Mouse (Mus musculus) small intestine, adult 2 months (tissue): ENCODE results near the gene Nubp2. TPM values are rescaled to one million over a fixed set of nuclear protein-coding genes. Genes with fewer than 3 reads are reported as not detected.
A peak's percentile ranks its signal among the peaks of the same experiment; 100 is the strongest.

ENCODE experiments used
- H3K27ac ChIP-seq: fragments of 200-500 bp; 2 replicates; pipeline ENCODE4 v1.5.1; 2012; ENCODE audit warnings: low read depth, low read length, control low read depth, inconsistent platforms; ENCODE audit not compliant: insufficient read depth
- H3K27me3 ChIP-seq: fragments of 200-500 bp; 2 replicates; pipeline ENCODE4 v1.6.1; 2012; ENCODE audit warnings: mild to moderate bottlenecking, moderate library complexity, low read length, inconsistent platforms; ENCODE audit not compliant: control insufficient read depth, insufficient read depth
- H3K36me3 ChIP-seq: fragments of 200-500 bp; 2 replicates; pipeline ENCODE4 v1.6.1; 2012; ENCODE audit warnings: mild to moderate bottlenecking, low read length, control low read depth, inconsistent platforms; ENCODE audit not compliant: control insufficient read depth, insufficient read depth
- H3K4me1 ChIP-seq: fragments of 200-500 bp; 2 replicates; pipeline ENCODE4 v1.6.1; 2012; ENCODE audit warnings: low read length, inconsistent platforms, mixed read lengths; ENCODE audit not compliant: control insufficient read depth, insufficient read depth, insufficient read length
- H3K4me3 ChIP-seq: fragments of 200-500 bp; 2 replicates; pipeline ENCODE4 v1.5.1; 2012; ENCODE audit warnings: low read depth, mild to moderate bottlenecking, control low read depth, inconsistent platforms, low read length, moderate library complexity
- CTCF ChIP-seq: fragments of 200-500 bp; IDR thresholded peaks from 2 replicates; pipeline ENCODE4 v1.5.1; 2012; ENCODE audit warnings: low read depth, mild to moderate bottlenecking, control low read depth, inconsistent platforms, low read length, moderate library complexity, mixed read lengths; ENCODE audit not compliant: insufficient replicate concordance, insufficient read length; ENCODE audit errors: extremely low read depth
- POLR2A ChIP-seq: fragments of 200-500 bp; IDR thresholded peaks from 2 replicates; pipeline ENCODE4 v1.6.1; 2012; ENCODE audit warnings: low read depth, mild to moderate bottlenecking, control low read depth, inconsistent platforms, low read length, moderate library complexity
- WGBS: fragments of 180-500 bp; shearing (Covaris S2); methylation state at CpG from one replicate; pipeline ENCODE4 v1.1.7; 2018; 5-methylcytosine and 5-hydroxymethylcytosine counted together
- polyA plus RNA-seq: library from polyadenylated mRNA; depleted of rRNA; stranded (reverse); fragments of >200 nt; gene quantifications from 2 replicates; pipeline ENCODE4 v1.2.3, GENCODE M21; 2012

Nubp2 gene
- polyA plus RNA-seq, 1 experiment = 39.9 TPM

GRCm38 (mm10) chr17:24913984-24914383, 27.8 kb upstream of the Nubp2 start:
- no peak overlapping the region for H3K27ac ChIP-seq
- H3K27me3 ChIP-seq = no peaks in the 10 kb centered on the region
- no peaks in the 10 kb centered on the region for H3K4me1 ChIP-seq
- H3K4me3 ChIP-seq = no peak overlapping the region
- peaks cover 66% of the 10 kb centered on the region for H3K36me3 ChIP-seq
- TF ChIP-seq CTCF (no peak), POLR2A (no peak)

- H3K4me1 ChIP-seq = no peaks in the 10 kb centered on the region
- peaks cover 71% of the 10 kb centered on the region for H3K36me3 ChIP-seq
- no peaks in the 10 kb centered on the region for H3K27me3 ChIP-seq
- H3K27ac ChIP-seq = no peak overlapping the region
- no peak overlapping the region for H3K4me3 ChIP-seq
- no peak for TF ChIP-seq CTCF
- no peak for TF ChIP-seq POLR2A
- WGBS = 84% methylated on average over 2 of the region's 2 CpGs
Observed at GRCm38 (mm10) chr17:24907591-24907990, 21.4 kb upstream of the Nubp2 start.

- Histone ChIP-seq H3K27ac (no peak overlapping the region), H3K4me1 (no peaks in the 10 kb centered on the region), H3K36me3 (peaks cover 75% of the 10 kb centered on the region), H3K4me3 (no peak overlapping the region), H3K27me3 (no peaks in the 10 kb centered on the region)
- WGBS = 89% methylated on average over 9 of the region's 9 CpGs
- TF ChIP-seq POLR2A = no peak
- TF ChIP-seq CTCF = no peak
Observed at GRCm38 (mm10) chr17:24903767-24904166, 17.6 kb upstream of the Nubp2 start.

- H3K4me1 ChIP-seq = no peaks in the 10 kb centered on the region
- H3K36me3 ChIP-seq = peaks cover 74% of the 10 kb centered on the region
- no peak overlapping the region for H3K4me3 ChIP-seq
- no peaks in the 10 kb centered on the region for H3K27me3 ChIP-seq
- TF ChIP-seq CTCF (peak; percentile 12; the same call in 1 of the 2 replicates), POLR2A (no peak)
- WGBS = 68% methylated on average over 9 of the region's 9 CpGs
- H3K27ac ChIP-seq = no peak overlapping the region
Observed at GRCm38 (mm10) chr17:24902671-24903474, 16.7 kb upstream of the Nubp2 start.

GRCm38 (mm10) chr17:24902124-24902523, 16.0 kb upstream of the Nubp2 start:
- WGBS = 86% methylated on average over 5 of the region's 5 CpGs
- no peak for TF ChIP-seq CTCF
- no peak for TF ChIP-seq POLR2A

GRCm38 (mm10) chr17:24900014-24900413, 13.9 kb upstream of the Nubp2 start:
- peaks cover 59% of the 10 kb centered on the region for H3K36me3 ChIP-seq
- no peaks in the 10 kb centered on the region for H3K27me3 ChIP-seq
- TF ChIP-seq POLR2A = no peak
- TF ChIP-seq CTCF = no peak
- H3K27ac ChIP-seq = no peak overlapping the region
- peaks cover 11% of the 10 kb centered on the region; the same call in 1 of the 2 replicates for H3K4me1 ChIP-seq
- H3K4me3 ChIP-seq = no peak overlapping the region
- WGBS = 87% methylated on average over 6 of the region's 6 CpGs

More at GRCm38 (mm10) chr17:24902124-24902523, 16.0 kb upstream of the Nubp2 start:
- Histone ChIP-seq H3K36me3 (peaks cover 72% of the 10 kb centered on the region), H3K27me3 (no peaks in the 10 kb centered on the region), H3K4me1 (peaks cover 6% of the 10 kb centered on the region; the same call in 1 of the 2 replicates), H3K27ac (no peak overlapping the region), H3K4me3 (no peak overlapping the region)

- no peak overlapping the region for H3K27ac ChIP-seq
- no peak overlapping the region for H3K4me3 ChIP-seq
- H3K27me3 ChIP-seq = no peaks in the 10 kb centered on the region
- no peak for TF ChIP-seq POLR2A
- TF ChIP-seq CTCF = no peak
- peaks cover 50% of the 10 kb centered on the region for H3K36me3 ChIP-seq
- WGBS = 83% methylated on average over 5 of the region's 5 CpGs
- H3K4me1 ChIP-seq = peaks cover 11% of the 10 kb centered on the region; the same call in 1 of the 2 replicates
Observed at GRCm38 (mm10) chr17:24899153-24899552, 13.0 kb upstream of the Nubp2 start.
